Mouse (Mus musculus) spleen, adult 2 months (tissue): Measurements from ENCODE around the gene Srgap1. TPM values are rescaled to one million over a fixed set of nuclear protein-coding genes. Genes with fewer than 3 reads are reported as not detected.

ENCODE experiments used
- DNase-seq, 2 experiments: peaks; one replicate each; pipeline versions ENCODE4 v3.0.0 to v3.0.0-alpha.2; 2012 to 2021; ENCODE audit warnings: low spot score in 2 of 2, low read depth in 1 of 2
- H3K27ac ChIP-seq: fragments of 200-500 bp; 2 replicates; pipeline ENCODE4 v1.5.1; 2012; ENCODE audit warnings: low read length, inconsistent platforms; ENCODE audit not compliant: insufficient read depth
- H3K27me3 ChIP-seq: fragments of 200-500 bp; 2 replicates; pipeline ENCODE4 v1.6.1; 2012; ENCODE audit warnings: mild to moderate bottlenecking, moderate library complexity, low read length, inconsistent platforms; ENCODE audit not compliant: control insufficient read depth, insufficient read depth
- H3K36me3 ChIP-seq: fragments of 200-500 bp; 2 replicates; pipeline ENCODE4 v1.6.1; 2012; ENCODE audit warnings: mild to moderate bottlenecking, low read length, inconsistent platforms; ENCODE audit not compliant: control insufficient read depth, insufficient read depth
- H3K4me1 ChIP-seq: fragments of 200-500 bp; 2 replicates; pipeline ENCODE4 v1.6.1; 2011; ENCODE audit warnings: inconsistent platforms; ENCODE audit not compliant: control insufficient read depth, insufficient read depth, insufficient read length
- H3K4me3 ChIP-seq: fragments of 200-500 bp; 2 replicates; pipeline ENCODE4 v1.5.1; 2011; ENCODE audit warnings: mild to moderate bottlenecking, inconsistent platforms; ENCODE audit not compliant: insufficient read depth, insufficient read length; ENCODE audit errors: extremely low read depth
- CTCF ChIP-seq: fragments of 200-500 bp; IDR thresholded peaks from 2 replicates; pipeline ENCODE4 v1.5.1; 2011; ENCODE audit warnings: mild to moderate bottlenecking, inconsistent platforms; ENCODE audit not compliant: insufficient read depth, insufficient read length, insufficient replicate concordance; ENCODE audit errors: extremely low read depth
- POLR2A ChIP-seq: fragments of 200-500 bp; IDR thresholded peaks from 2 replicates; pipeline ENCODE4 v1.6.1; 2011; ENCODE audit warnings: low read depth, low read length, inconsistent platforms
- WGBS: fragments of 180-500 bp; shearing (Covaris S2); methylation state at CpG from one replicate; pipeline ENCODE4 v1.1.7; 2018; 5-methylcytosine and 5-hydroxymethylcytosine counted together
- polyA plus RNA-seq: library from polyadenylated mRNA; depleted of rRNA; stranded (reverse); fragments of >200 nt; gene quantifications from 2 replicates; pipeline ENCODE4 v1.2.3, GENCODE M21; 2012

Srgap1 gene
- polyA plus RNA-seq, 1 experiment, result 0.58 TPM

GRCm38 (mm10) chr10:122006606-122007005, 40.5 kb downstream of the Srgap1 start:
- WGBS, result 71% methylated on average over 5 of the region's 5 CpGs
- H3K27me3 ChIP-seq, result no peaks in the 10 kb centered on the region
- TF ChIP-seq POLR2A (no peak), CTCF (no peak)
- no peak for DNase-seq
- H3K4me3 ChIP-seq, result no peak overlapping the region
- no peaks in the 10 kb centered on the region for H3K36me3 ChIP-seq
- no peaks in the 10 kb centered on the region for H3K4me1 ChIP-seq
- no peak overlapping the region for H3K27ac ChIP-seq

GRCm38 (mm10) chr10:122006151-122006550, 41.0 kb downstream of the Srgap1 start:
- no peak for DNase-seq
- Histone ChIP-seq H3K27ac (no peak overlapping the region), H3K4me1 (no peaks in the 10 kb centered on the region), H3K27me3 (no peaks in the 10 kb centered on the region), H3K36me3 (no peaks in the 10 kb centered on the region), H3K4me3 (no peak overlapping the region)
- 46% methylated on average over 6 of the region's 6 CpGs for WGBS
- no peak for TF ChIP-seq POLR2A
- TF ChIP-seq CTCF, result no peak

GRCm38 (mm10) chr10:122005560-122005959, 41.6 kb downstream of the Srgap1 start:
- TF ChIP-seq CTCF, result no peak
- no peak for TF ChIP-seq POLR2A
- 57% methylated on average over 6 of the region's 6 CpGs for WGBS

GRCm38 (mm10) chr10:122002930-122003329, 44.2 kb downstream of the Srgap1 start:
- H3K4me3 ChIP-seq, result no peak overlapping the region
- 83% methylated on average over 6 of the region's 6 CpGs for WGBS
- DNase-seq, result no peak
- H3K36me3 ChIP-seq, result no peaks in the 10 kb centered on the region
- H3K27me3 ChIP-seq, result no peaks in the 10 kb centered on the region
- TF ChIP-seq POLR2A, result no peak
- no peak for TF ChIP-seq CTCF
- H3K4me1 ChIP-seq, result no peaks in the 10 kb centered on the region
- H3K27ac ChIP-seq, result no peak overlapping the region

More at GRCm38 (mm10) chr10:122005560-122005959, 41.6 kb downstream of the Srgap1 start:
- H3K4me3 ChIP-seq, result no peak overlapping the region
- H3K27me3 ChIP-seq, result no peaks in the 10 kb centered on the region
- no peak for DNase-seq
- no peaks in the 10 kb centered on the region for H3K36me3 ChIP-seq
- H3K27ac ChIP-seq, result no peak overlapping the region
- no peaks in the 10 kb centered on the region for H3K4me1 ChIP-seq

- no peaks in the 10 kb centered on the region for H3K4me1 ChIP-seq
- TF ChIP-seq POLR2A (no peak), CTCF (no peak)
- no peaks in the 10 kb centered on the region for H3K36me3 ChIP-seq
- 89% methylated on average over 7 of the region's 7 CpGs for WGBS
- no peaks in the 10 kb centered on the region for H3K27me3 ChIP-seq
- no peak for DNase-seq
- no peak overlapping the region for H3K27ac ChIP-seq
- H3K4me3 ChIP-seq, result no peak overlapping the region
Measured at GRCm38 (mm10) chr10:121998806-121999205, 48.3 kb downstream of the Srgap1 start.

- Histone ChIP-seq H3K27me3 (no peaks in the 10 kb centered on the region), H3K27ac (no peak overlapping the region), H3K4me3 (no peak overlapping the region), H3K36me3 (no peaks in the 10 kb centered on the region), H3K4me1 (no peaks in the 10 kb centered on the region)
- DNase-seq, result no peak
- TF ChIP-seq POLR2A, result no peak
- no peak for TF ChIP-seq CTCF
- 88% methylated on average over 4 of the region's 4 CpGs for WGBS
Measured at GRCm38 (mm10) chr10:121996500-121996899, 50.6 kb downstream of the Srgap1 start.

GRCm38 (mm10) chr10:121995448-121995847, 51.7 kb downstream of the Srgap1 start:
- Histone ChIP-seq H3K4me3 (no peak overlapping the region), H3K27me3 (no peaks in the 10 kb centered on the region), H3K36me3 (no peaks in the 10 kb centered on the region), H3K4me1 (no peaks in the 10 kb centered on the region), H3K27ac (no peak overlapping the region)
- no peak for DNase-seq
- TF ChIP-seq CTCF (no peak), POLR2A (no peak)
- whole genome bisulfite sequencing, result 90% methylated on average over 4 of the region's 4 CpGs
